Mouse (Mus musculus) spleen, postnatal 14 days (tissue): ENCODE data around the gene Erc2.

Experiments
- DNase-seq, 2 experiments: peaks; one replicate each; pipeline ENCODE4 v3.0.0; 2021 to 2022; ENCODE audit warnings: low spot score in 2 of 2

Erc2 gene

GRCm38 (mm10) chr14:27937922-27938321 lies 315.7 kb downstream of the Erc2 start:
- no peak for DNase-seq

- DNase-seq, result no peak
Measured at GRCm38 (mm10) chr14:27945276-27945675, 323.0 kb downstream of the Erc2 start.

GRCm38 (mm10) chr14:27946211-27946610 lies 324.0 kb downstream of the Erc2 start:
- no peak for DNase-seq

- no peak for DNase-seq
Measured at GRCm38 (mm10) chr14:27948391-27948790, 326.2 kb downstream of the Erc2 start.

GRCm38 (mm10) chr14:27953814-27954213 lies 331.6 kb downstream of the Erc2 start:
- no peak for DNase-seq

- no peak for DNase-seq
Measured at GRCm38 (mm10) chr14:27956801-27957200, 334.6 kb downstream of the Erc2 start.

GRCm38 (mm10) chr14:27973701-27974100 lies 351.5 kb downstream of the Erc2 start:
- DNase-seq, result no peak

GRCm38 (mm10) chr14:27975661-27976060 lies 353.4 kb downstream of the Erc2 start:
- no peak for DNase-seq

GRCm38 (mm10) chr14:27984758-27985157 lies 362.5 kb downstream of the Erc2 start:
- DNase-seq, result no peak

- DNase-seq, result no peak
Measured at GRCm38 (mm10) chr14:27985201-27985600, 363.0 kb downstream of the Erc2 start.

GRCm38 (mm10) chr14:27987422-27987821 lies 365.2 kb downstream of the Erc2 start:
- DNase-seq, result no peak

GRCm38 (mm10) chr14:27998551-27998950 lies 376.3 kb downstream of the Erc2 start:
- DNase-seq, result no peak

GRCm38 (mm10) chr14:28004023-28004422 lies 381.8 kb downstream of the Erc2 start:
- no peak for DNase-seq

- DNase-seq, result no peak
Measured at GRCm38 (mm10) chr14:28010536-28011280, 388.5 kb downstream of the Erc2 start.

GRCm38 (mm10) chr14:28023199-28023598 lies 401.0 kb downstream of the Erc2 start:
- no peak for DNase-seq

GRCm38 (mm10) chr14:28030870-28031269 lies 408.6 kb downstream of the Erc2 start:
- DNase-seq, result no peak

GRCm38 (mm10) chr14:28035013-28035412 lies 412.8 kb downstream of the Erc2 start:
- no peak for DNase-seq

GRCm38 (mm10) chr14:28043095-28043494 lies 420.9 kb downstream of the Erc2 start:
- DNase-seq, result no peak

GRCm38 (mm10) chr14:28051646-28052045 lies 429.4 kb downstream of the Erc2 start:
- DNase-seq, result no peak

GRCm38 (mm10) chr14:28057159-28057884 lies 435.1 kb downstream of the Erc2 start:
- no peak for DNase-seq

- DNase-seq, result no peak
Measured at GRCm38 (mm10) chr14:28057885-28058860, 435.9 kb downstream of the Erc2 start.

- no peak for DNase-seq
Measured at GRCm38 (mm10) chr14:28060891-28061290, 438.7 kb downstream of the Erc2 start.
